Mouse (Mus musculus) lung, embryonic 14.5 days (tissue): ENCODE data around the gene Cdca8. TPM values are rescaled to one million over a fixed set of nuclear protein-coding genes. Genes with fewer than 3 reads are reported as not detected.
A peak's percentile ranks its signal among the peaks of the same experiment; 100 is the strongest.

ENCODE experiments used
- ATAC-seq: fragments of 200-750 bp; cut with Nextera tagmentation; 2 replicates; pipeline ENCODE4 v1.8.0; 2017; ENCODE audit warnings: mild to moderate bottlenecking, moderate TSS enrichment, moderate library complexity; ENCODE audit not compliant: insufficient read depth
- DNase-seq: peaks from one replicate; pipeline ENCODE4 v3.0.0-alpha.2; 2015
- H3K27ac ChIP-seq: fragments of 300-500 bp; sonication (generic); 2 replicates; pipeline ENCODE4 v1.5.1; 2014; ENCODE audit warnings: low read depth, mild to moderate bottlenecking, moderate library complexity
- H3K27me3 ChIP-seq: fragments of 300-500 bp; sonication (generic); 2 replicates; pipeline ENCODE4 v1.6.1; 2014; ENCODE audit warnings: low read length, control low read depth; ENCODE audit not compliant: insufficient read depth
- H3K36me3 ChIP-seq: fragments of 300-500 bp; sonication (generic); 2 replicates; pipeline ENCODE4 v1.6.1; 2014; ENCODE audit warnings: control low read depth; ENCODE audit not compliant: insufficient read depth
- H3K4me1 ChIP-seq: fragments of 300-500 bp; sonication (generic); 2 replicates; pipeline ENCODE4 v1.6.1; 2014; ENCODE audit warnings: antibody characterized with exemption, control low read depth; ENCODE audit not compliant: insufficient read depth
- H3K4me2 ChIP-seq: fragments of 300-500 bp; sonication (generic); 2 replicates; pipeline ENCODE4 v1.6.1; 2014; ENCODE audit warnings: mild to moderate bottlenecking
- H3K4me3 ChIP-seq: fragments of 300-500 bp; sonication (generic); 2 replicates; pipeline ENCODE4 v1.5.1; 2014; ENCODE audit warnings: low read depth, low read length
- H3K9ac ChIP-seq: fragments of 300-500 bp; sonication (generic); 2 replicates; pipeline ENCODE4 v1.6.1; 2014
- H3K9me3 ChIP-seq: fragments of 300-500 bp; sonication (generic); 2 replicates; pipeline ENCODE4 v1.6.1; 2016; ENCODE audit warnings: low read depth, low read length, control low read depth
- CTCF ChIP-seq: IDR thresholded peaks from 2 replicates; pipeline ENCODE4 v1.5.1; 2016; ENCODE audit warnings: antibody characterized with exemption, low read depth
- WGBS: fragments of 180-500 bp; shearing (Covaris S2); extraction: QIAGEN DNeasy Blood & Tissue Kit; methylation state at CpG from one replicate; pipeline ENCODE4 v1.1.7; 2014; 5-methylcytosine and 5-hydroxymethylcytosine counted together
- polyA plus RNA-seq: library from polyadenylated mRNA; unstranded; fragments of >200 nt; fragmentation: Nextera tagmentation; extraction: Ambion mirVana; gene quantifications from 2 replicates; pipeline ENCODE4 v1.2.1, GENCODE M21; 2014

Cdca8 gene
- polyA plus RNA-seq, 1 experiment from 2014 or later = 169 TPM

DNA sequence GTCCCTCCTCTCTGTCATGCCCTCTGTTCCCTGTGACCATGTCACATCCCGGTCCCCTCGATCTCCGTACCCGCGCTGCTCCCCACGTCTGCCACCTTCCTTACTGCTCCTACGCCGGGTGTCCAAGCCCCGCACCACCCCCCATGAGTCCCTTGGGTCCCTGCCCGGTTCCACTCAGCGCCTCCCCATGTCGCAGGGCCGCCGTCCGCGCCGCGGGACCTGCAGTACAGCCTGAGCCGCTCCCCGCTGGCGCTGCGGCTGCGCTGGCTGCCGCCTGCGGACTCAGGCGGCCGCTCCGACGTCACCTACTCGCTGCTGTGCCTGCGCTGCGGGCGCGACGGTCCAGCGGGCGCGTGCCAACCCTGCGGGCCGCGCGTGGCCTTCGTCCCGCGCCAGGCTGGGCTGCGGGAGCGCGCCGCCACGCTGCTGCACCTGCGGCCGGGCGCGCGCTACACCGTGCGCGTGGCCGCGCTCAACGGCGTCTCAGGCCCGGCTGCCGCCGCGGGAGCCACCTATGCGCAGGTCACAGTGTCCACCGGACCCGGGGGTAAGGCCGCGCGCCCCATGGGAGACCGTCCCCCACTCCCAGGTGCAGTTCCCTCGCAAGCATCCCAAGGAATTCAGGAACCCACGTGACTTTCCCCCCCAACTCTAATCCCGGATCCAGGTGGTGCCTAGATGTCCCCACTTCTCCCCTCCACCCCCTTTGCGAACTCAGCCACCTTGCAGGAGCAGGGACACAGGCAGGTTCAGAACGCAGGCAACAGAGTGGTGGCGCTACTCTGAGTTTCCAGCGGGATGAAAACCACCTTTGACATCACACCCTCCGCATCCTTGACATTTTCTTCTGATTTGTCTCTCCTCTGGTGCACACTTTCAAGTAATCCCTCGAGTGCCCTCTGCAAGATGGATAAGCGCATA lies 44.3 kb downstream of the Cdca8 start:
- no peak for ATAC-seq
- no peaks in the 10 kb centered on the region for H3K4me1 ChIP-seq
- no peak overlapping the region for H3K27ac ChIP-seq
- no peaks in the 10 kb centered on the region for H3K36me3 ChIP-seq
- H3K27me3 ChIP-seq = peaks cover 61% of the 10 kb centered on the region
- peak; percentile 20 for DNase-seq
- TF ChIP-seq CTCF = no peak
- 2% methylated on average over 83 of the region's 83 CpGs for WGBS
- no peaks in the 10 kb centered on the region for H3K9me3 ChIP-seq
- H3K4me3 ChIP-seq = peak overlapping the region; percentile 35
- no peak overlapping the region for H3K9ac ChIP-seq
- peak overlapping the region; percentile 62 for H3K4me2 ChIP-seq

DNA sequence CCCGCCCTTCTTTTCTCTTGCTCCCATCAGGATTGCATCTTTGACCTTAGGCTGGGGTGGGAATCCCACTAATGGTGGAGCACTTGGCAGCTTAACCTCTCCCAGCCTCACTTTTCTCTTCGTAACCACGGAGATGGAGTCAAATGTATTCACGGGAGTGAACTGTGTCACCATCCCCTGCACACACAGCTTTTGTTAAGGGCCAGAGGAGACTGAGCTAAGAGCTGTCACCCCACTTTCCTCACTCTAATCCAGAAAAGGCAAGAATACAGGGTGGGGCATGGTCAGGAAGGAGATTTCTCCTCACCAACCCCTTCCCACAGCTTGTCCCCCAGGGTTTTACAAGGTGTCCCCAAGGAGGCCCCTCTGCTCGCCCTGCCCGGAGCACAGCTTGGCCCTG lies 45.3 kb downstream of the Cdca8 start:
- Histone ChIP-seq H3K9me3 (no peaks in the 10 kb centered on the region), H3K4me2 (no peak overlapping the region), H3K27ac (no peak overlapping the region), H3K27me3 (peaks cover 56% of the 10 kb centered on the region), H3K9ac (no peak overlapping the region), H3K4me1 (no peaks in the 10 kb centered on the region), H3K36me3 (no peaks in the 10 kb centered on the region), H3K4me3 (no peak overlapping the region)
- TF ChIP-seq CTCF = no peak
- 37% methylated on average over 6 of the region's 6 CpGs for WGBS
- DNase-seq (no peak), ATAC-seq (no peak)

DNA sequence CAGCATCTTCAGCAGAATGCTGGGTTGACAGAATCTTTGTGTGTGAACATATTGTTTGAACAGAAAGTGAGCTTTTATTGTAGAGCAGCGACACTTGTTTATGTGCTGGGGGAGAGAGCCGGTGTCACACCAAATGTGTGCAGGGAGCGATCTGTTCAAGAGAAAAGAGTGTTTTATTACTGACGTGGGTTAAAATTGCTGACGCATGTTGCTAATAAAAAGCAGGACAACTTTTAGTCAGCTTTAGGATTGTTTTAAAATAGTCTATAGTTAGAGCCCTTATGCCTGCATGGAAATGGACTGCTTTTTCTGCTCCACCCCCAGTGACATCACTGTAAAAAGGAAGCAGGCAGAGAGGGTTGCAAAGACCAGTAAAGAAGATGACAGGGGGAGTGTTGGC lies 48.3 kb downstream of the Cdca8 start:
- H3K4me1 ChIP-seq = no peaks in the 10 kb centered on the region
- no peaks in the 10 kb centered on the region for H3K9me3 ChIP-seq
- peaks cover 56% of the 10 kb centered on the region for H3K27me3 ChIP-seq
- no peak for TF ChIP-seq CTCF
- H3K36me3 ChIP-seq = no peaks in the 10 kb centered on the region
- no peak overlapping the region for H3K4me2 ChIP-seq
- ATAC-seq = no peak
- DNase-seq = no peak
- H3K4me3 ChIP-seq = no peak overlapping the region
- no peak overlapping the region for H3K9ac ChIP-seq
- 69% methylated on average over 5 of the region's 5 CpGs for WGBS
- H3K27ac ChIP-seq = no peak overlapping the region

DNA sequence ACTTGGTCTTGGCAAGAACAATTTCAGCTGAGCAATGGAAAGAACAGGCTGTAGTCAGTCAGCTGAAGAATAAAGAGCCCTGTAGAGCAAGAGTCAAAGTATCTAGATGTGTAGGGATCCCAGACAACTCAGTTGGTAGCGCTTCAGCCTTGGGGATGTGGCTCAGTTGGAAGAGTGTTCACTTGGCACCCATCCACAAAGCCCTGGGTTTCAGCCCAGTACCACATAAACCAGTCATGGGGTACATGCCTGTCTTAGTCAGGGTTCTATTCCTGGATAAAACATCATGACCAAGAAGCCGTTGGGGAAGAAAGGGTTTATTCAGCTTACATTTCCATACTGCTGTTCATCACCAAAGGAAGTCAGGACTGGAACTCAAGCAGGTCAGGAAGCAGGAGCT lies 49.2 kb downstream of the Cdca8 start:
- 77% methylated on average over 2 of the region's 2 CpGs for WGBS
- Histone ChIP-seq H3K4me3 (no peak overlapping the region), H3K36me3 (no peaks in the 10 kb centered on the region), H3K9me3 (no peaks in the 10 kb centered on the region), H3K4me1 (no peaks in the 10 kb centered on the region), H3K9ac (no peak overlapping the region), H3K27ac (no peak overlapping the region), H3K27me3 (peaks cover 53% of the 10 kb centered on the region), H3K4me2 (no peak overlapping the region)
- DNase-seq (no peak), ATAC-seq (no peak)
- TF ChIP-seq CTCF = no peak

DNA sequence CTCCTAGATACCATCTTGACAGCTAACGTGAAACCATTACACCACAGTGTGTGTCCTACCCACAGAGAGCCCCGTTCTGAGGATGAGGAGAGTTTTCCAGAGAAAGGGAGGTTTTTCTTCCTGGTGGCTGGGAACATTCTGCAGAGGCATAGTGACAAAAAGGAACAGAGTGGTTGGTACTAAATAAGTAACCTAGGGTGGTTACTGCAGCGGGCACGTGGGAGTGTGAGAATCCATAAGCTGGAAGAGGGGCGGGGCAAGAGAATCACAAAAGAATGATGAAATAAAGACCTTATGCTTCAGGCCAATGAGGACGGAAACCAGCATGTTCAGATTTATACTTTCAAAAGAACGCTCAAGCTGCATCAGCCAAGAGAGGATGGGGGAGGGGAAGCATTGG lies 50.4 kb downstream of the Cdca8 start:
- Histone ChIP-seq H3K4me1 (no peaks in the 10 kb centered on the region), H3K4me2 (no peak overlapping the region), H3K9me3 (no peaks in the 10 kb centered on the region), H3K36me3 (no peaks in the 10 kb centered on the region), H3K4me3 (no peak overlapping the region), H3K27ac (no peak overlapping the region), H3K9ac (no peak overlapping the region), H3K27me3 (peaks cover 44% of the 10 kb centered on the region)
- DNase-seq (no peak), ATAC-seq (no peak)
- WGBS = 66% methylated on average over 7 of the region's 7 CpGs
- TF ChIP-seq CTCF = no peak

DNA sequence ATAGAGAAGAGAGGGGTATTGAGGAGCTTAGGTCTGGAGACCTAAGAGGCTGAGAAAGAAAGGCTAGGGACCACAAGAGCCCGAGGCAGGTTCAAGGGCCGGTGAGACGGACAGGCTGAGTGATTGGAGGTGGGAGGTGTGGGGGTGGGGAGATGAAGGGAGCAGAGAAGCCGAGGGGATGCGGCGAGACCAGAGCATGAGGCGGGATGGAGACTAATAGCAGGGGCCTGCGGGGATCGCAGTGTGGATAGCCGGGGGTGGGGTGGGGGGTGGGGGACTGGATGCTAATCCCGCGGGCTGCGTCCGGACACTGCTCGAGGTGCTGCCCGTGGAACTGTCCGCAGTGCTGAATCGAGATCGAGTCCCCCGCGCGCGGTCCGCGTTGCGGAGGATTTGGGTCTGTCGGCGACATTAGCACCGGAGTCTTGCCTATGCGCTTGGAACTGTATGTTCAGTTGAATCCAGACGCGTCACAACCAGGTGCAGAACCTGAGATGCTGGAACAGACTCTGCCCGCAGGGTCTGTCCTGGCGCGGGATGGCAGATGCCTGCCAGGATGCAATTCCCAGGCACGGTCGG lies 56.9 kb downstream of the Cdca8 start:
- H3K9ac ChIP-seq = no peak overlapping the region
- no peaks in the 10 kb centered on the region for H3K36me3 ChIP-seq
- WGBS = under 1% methylated on average over 37 of the region's 37 CpGs
- no peak for TF ChIP-seq CTCF
- no peak overlapping the region for H3K27ac ChIP-seq
- no peak overlapping the region; the same call in 1 of the 2 replicates for H3K4me2 ChIP-seq
- ATAC-seq (no peak), DNase-seq (peak; percentile 86)
- no peak overlapping the region for H3K4me3 ChIP-seq
- peaks cover 56% of the 10 kb centered on the region for H3K27me3 ChIP-seq
- no peaks in the 10 kb centered on the region for H3K9me3 ChIP-seq
- no peaks in the 10 kb centered on the region for H3K4me1 ChIP-seq

DNA sequence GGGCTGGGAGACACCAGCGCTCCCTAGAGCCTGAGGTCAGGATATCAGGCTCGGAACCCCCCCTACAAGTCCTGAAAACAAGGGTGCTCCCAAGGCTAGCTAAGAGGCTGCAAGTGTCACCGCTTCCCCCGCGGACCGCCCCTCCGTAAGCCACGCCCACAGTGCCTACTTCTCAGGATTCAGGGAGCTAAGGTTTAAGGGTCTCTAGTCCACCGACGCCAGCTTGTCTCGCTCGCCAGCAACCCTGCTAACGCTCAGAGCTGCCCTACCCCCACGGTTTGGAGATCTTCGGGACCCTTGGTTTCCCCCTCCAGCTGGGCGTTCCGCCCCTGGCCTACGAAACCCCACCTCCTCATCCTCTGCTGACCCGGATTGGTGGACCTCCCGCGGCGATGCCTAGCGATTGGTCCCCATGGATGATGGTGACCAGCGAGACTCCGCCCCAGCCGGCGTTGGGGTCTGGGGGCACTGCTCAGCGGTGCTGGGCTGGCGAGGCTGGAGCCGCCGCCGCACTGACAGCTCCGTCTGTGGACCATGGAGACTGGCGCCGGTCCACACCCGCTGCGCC lies 57.7 kb downstream of the Cdca8 start:
- Histone ChIP-seq H3K4me3 (peak overlapping the region; percentile 25), H3K27me3 (peaks cover 53% of the 10 kb centered on the region), H3K4me2 (peak overlapping the region; percentile 59), H3K27ac (no peak overlapping the region), H3K9me3 (no peaks in the 10 kb centered on the region), H3K9ac (no peak overlapping the region), H3K36me3 (no peaks in the 10 kb centered on the region), H3K4me1 (no peaks in the 10 kb centered on the region)
- ATAC-seq (peak; percentile 76), DNase-seq (peak; percentile 48)
- TF ChIP-seq CTCF = no peak
- WGBS = under 1% methylated on average over 37 of the region's 37 CpGs
